Mouse (Mus musculus) liver, embryonic 11.5 days (tissue): ENCODE measurements at regions not wholly inside any gene's neighbourhood (a gene's known extent, or its start where the extent isn't known, plus 50 kb on each side); places are given as distances from the start of the nearest gene placed in this dataset.
A peak's percentile ranks its signal among the peaks of the same experiment; 100 is the strongest.

Experiments used
- ATAC-seq: fragments of 200-750 bp; cut with Nextera tagmentation; replicated peaks from 2 replicates; pipeline ENCODE4 v1.8.0; 2017; ENCODE audit warnings: moderate number of reproducible peaks, mild to moderate bottlenecking, moderate TSS enrichment, moderate library complexity; ENCODE audit not compliant: low FRiP score
- DNase-seq: peaks from one replicate; pipeline ENCODE4 v3.0.0-alpha.2; 2017; ENCODE audit warnings: low spot score
- H3K27ac ChIP-seq: fragments of 300-500 bp; sonication (generic); 2 replicates; pipeline ENCODE4 v1.5.1; 2014; ENCODE audit warnings: mild to moderate bottlenecking, low read depth, low read length, control low read depth
- H3K27me3 ChIP-seq: fragments of 300-500 bp; sonication (generic); replicated peaks from 2 replicates; pipeline ENCODE4 v1.6.1; 2014; ENCODE audit warnings: low read length, mixed read lengths; ENCODE audit not compliant: control insufficient read depth, insufficient read depth
- H3K36me3 ChIP-seq: fragments of 300-500 bp; sonication (generic); 2 replicates; pipeline ENCODE4 v1.6.1; 2014; ENCODE audit warnings: mild to moderate bottlenecking, low read length, moderate library complexity, mixed read lengths; ENCODE audit not compliant: control insufficient read depth, insufficient read depth
- H3K4me1 ChIP-seq: fragments of 300-500 bp; sonication (generic); replicated peaks from 2 replicates; pipeline ENCODE4 v1.6.1; 2014; ENCODE audit warnings: low read length, mixed read lengths; ENCODE audit not compliant: control insufficient read depth, insufficient read depth
- H3K4me2 ChIP-seq: fragments of 300-500 bp; sonication (generic); 2 replicates; pipeline ENCODE4 v1.6.1; 2014; ENCODE audit warnings: mild to moderate bottlenecking, control low read depth, moderate library complexity
- H3K4me3 ChIP-seq: fragments of 300-500 bp; sonication (generic); 2 replicates; pipeline ENCODE4 v1.5.1; 2014; ENCODE audit warnings: low read depth, low read length, control low read depth
- H3K9ac ChIP-seq: fragments of 300-500 bp; sonication (generic); 2 replicates; pipeline ENCODE4 v1.6.1; 2014; ENCODE audit warnings: low read depth, low read length, control low read depth
- H3K9me3 ChIP-seq: fragments of 300-500 bp; sonication (generic); 2 replicates; pipeline ENCODE4 v1.6.1; 2016; ENCODE audit warnings: low read length, inconsistent platforms, mixed read lengths; ENCODE audit not compliant: control insufficient read depth
- WGBS: fragments of 180-500 bp; shearing (Covaris S2); extraction: QIAGEN DNeasy Blood & Tissue Kit; methylation state at CpG from one replicate; pipeline ENCODE4 v1.1.7; 2014; 5-methylcytosine and 5-hydroxymethylcytosine counted together

DNA sequence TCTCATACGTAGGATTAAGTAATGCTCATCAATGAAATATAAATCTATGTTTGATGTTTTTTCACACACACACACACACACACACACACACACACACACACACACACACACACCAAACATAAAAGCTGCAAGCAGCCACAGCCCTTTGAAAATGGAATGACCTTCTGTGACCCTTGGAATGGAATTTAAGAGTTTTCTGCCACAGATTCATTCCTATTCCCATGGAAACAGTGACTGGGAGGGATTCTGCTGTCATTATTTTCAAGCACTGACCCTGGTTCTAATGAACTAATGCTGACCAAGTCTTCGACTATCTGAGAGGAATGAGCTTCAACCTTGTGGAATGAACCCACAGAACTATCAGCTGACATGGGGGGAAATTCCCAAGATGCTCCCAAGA is 156.7 kb upstream of the Cnr1 start:
- Histone ChIP-seq H3K4me2 (no peak overlapping the region), H3K27ac (no peak overlapping the region), H3K36me3 (no peaks in the 10 kb centered on the region), H3K9ac (no peak overlapping the region), H3K9me3 (no peaks in the 10 kb centered on the region), H3K4me3 (no peak overlapping the region), H3K27me3 (no peaks in the 10 kb centered on the region), H3K4me1 (no peaks in the 10 kb centered on the region)
- ATAC-seq (no peak), DNase-seq (no peak)
- 89% methylated on average over 2 of the region's 2 CpGs for WGBS

DNA sequence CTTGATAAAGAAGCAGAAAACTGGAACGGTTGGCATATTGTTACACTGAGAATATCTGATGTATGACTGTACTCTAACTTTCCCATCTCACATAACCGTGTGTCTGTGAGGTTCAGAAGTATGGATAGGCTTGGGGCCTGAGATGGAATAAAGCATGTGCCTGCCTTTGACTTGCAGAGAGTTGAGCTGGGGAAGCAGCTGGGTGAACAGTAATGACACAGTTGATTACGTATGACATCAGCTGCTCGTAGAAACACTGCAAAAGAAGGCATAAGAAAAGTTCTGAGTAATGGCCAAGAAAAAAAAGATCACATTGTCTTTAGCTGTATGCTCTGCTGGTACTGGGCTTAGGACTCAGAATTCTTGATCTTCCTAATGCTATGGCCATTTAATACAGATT is 138.4 kb upstream of the Cnr1 start:
- ATAC-seq (no peak), DNase-seq (no peak)
- Histone ChIP-seq H3K4me2 (no peak overlapping the region), H3K4me3 (no peak overlapping the region), H3K9me3 (no peaks in the 10 kb centered on the region), H3K36me3 (no peaks in the 10 kb centered on the region), H3K9ac (no peak overlapping the region), H3K27ac (no peak overlapping the region), H3K4me1 (no peaks in the 10 kb centered on the region), H3K27me3 (no peaks in the 10 kb centered on the region)
- 87% methylated on average over 4 of the region's 4 CpGs for WGBS

DNA sequence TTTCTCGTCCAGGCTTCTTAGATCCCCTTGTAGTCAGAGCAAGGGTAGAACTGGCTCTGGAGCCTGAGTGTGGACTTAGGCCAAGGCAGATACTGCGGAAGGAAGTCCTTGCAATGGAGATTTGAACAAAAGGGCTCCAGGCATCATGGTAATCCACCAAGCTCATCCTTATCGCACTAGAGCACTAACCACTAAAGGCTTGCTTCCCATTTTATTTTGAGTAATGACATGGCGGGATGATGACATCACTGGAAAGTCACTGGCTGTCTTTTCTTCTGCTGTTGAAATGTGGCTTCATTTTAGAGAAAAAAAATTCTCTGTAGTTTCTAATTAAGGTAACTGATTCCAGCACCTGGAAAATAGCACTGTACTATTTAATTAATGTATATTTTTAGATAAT is 137.4 kb upstream of the Cnr1 start:
- no peaks in the 10 kb centered on the region for H3K27me3 ChIP-seq

DNA sequence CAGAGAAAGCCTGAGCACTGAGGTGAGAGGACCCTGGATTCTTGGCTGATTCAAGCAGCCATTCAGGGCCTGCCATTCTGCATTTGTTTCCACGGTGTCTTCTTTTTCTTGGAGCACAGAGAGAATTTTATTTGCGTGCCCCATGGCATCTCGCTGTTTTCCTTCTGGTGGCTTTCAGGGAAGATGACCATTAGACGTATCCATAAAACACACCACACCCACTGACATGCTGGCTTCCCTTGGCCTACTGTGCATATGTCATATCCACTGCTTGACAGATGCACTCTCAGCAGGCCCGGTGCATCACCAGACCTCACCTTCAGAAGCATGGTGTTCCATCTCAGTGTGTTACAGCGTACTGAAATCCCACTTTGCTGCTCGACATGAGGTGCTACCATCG is 131.0 kb upstream of the Cnr1 start:
- Histone ChIP-seq H3K9ac (no peak overlapping the region), H3K4me3 (no peak overlapping the region), H3K4me2 (no peak overlapping the region), H3K27ac (no peak overlapping the region), H3K4me1 (no peaks in the 10 kb centered on the region), H3K36me3 (no peaks in the 10 kb centered on the region), H3K9me3 (no peaks in the 10 kb centered on the region), H3K27me3 (no peaks in the 10 kb centered on the region)
- ATAC-seq (no peak), DNase-seq (no peak)
- WGBS: 85% methylated on average over 8 of the region's 8 CpGs

More for the DNA sequence above, 137.4 kb upstream of the Cnr1 start:
- no peak for DNase-seq
- peak; percentile 41; the same call in 1 of the 2 replicates for ATAC-seq
- H3K9ac ChIP-seq: no peak overlapping the region
- H3K4me1 ChIP-seq: no peaks in the 10 kb centered on the region
- no peak overlapping the region for H3K4me2 ChIP-seq
- 50% methylated on average over 4 of the region's 4 CpGs for WGBS
- no peak overlapping the region for H3K27ac ChIP-seq
- H3K4me3 ChIP-seq: no peak overlapping the region
- H3K9me3 ChIP-seq: no peaks in the 10 kb centered on the region
- H3K36me3 ChIP-seq: no peaks in the 10 kb centered on the region

DNA sequence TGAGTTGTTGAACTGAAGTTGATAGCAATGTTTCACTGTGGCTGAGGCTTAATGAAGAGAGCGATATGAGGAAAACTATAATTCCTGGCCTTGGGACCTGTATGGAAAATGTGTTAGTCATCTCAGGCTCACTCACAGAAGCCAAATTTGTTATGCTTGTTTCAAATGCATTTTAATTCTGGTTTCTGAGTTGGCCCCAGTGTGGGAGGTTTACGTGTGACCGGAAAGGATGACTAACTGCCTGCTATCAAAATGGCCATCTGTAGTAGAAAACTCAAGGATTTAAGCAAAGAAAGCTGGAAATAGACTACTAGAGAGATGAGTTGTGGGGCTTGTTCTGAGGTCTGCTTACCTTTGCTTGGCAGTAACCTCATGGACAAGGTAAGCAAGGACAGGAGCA is 128.9 kb upstream of the Cnr1 start:
- Histone ChIP-seq H3K9ac (no peak overlapping the region), H3K36me3 (no peaks in the 10 kb centered on the region), H3K9me3 (no peaks in the 10 kb centered on the region), H3K4me2 (no peak overlapping the region), H3K27ac (no peak overlapping the region), H3K4me3 (no peak overlapping the region), H3K4me1 (no peaks in the 10 kb centered on the region), H3K27me3 (no peaks in the 10 kb centered on the region)
- no peak for ATAC-seq
- WGBS: 92% methylated on average over 3 of the region's 3 CpGs
- DNase-seq: no peak

DNA sequence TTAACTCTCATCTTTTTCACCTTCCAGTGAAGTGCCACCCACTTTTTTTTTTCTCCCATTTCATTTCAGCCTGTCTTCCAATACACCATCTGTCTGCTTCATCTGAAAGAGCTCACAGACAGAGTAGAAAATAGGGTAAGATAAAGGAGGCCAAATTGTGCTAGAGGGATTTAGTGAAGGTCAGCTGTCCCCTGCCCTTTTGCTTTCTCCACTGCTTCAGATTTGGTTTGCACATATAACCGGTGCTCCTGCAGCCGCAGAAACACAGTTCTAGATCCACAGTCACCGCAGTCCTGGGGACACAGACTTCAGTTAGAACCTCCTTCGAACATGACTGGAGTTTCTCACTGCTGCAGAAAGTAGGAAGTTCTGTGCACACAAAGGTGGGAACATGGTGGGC is 126.4 kb upstream of the Cnr1 start:
- no peaks in the 10 kb centered on the region for H3K27me3 ChIP-seq
- H3K9ac ChIP-seq: no peak overlapping the region
- DNase-seq: no peak
- ATAC-seq: no peak
- no peak overlapping the region for H3K4me2 ChIP-seq
- WGBS: 93% methylated on average over 4 of the region's 4 CpGs
- H3K9me3 ChIP-seq: no peaks in the 10 kb centered on the region
- no peak overlapping the region for H3K4me3 ChIP-seq
- no peaks in the 10 kb centered on the region for H3K4me1 ChIP-seq
- H3K27ac ChIP-seq: no peak overlapping the region
- no peaks in the 10 kb centered on the region for H3K36me3 ChIP-seq

DNA sequence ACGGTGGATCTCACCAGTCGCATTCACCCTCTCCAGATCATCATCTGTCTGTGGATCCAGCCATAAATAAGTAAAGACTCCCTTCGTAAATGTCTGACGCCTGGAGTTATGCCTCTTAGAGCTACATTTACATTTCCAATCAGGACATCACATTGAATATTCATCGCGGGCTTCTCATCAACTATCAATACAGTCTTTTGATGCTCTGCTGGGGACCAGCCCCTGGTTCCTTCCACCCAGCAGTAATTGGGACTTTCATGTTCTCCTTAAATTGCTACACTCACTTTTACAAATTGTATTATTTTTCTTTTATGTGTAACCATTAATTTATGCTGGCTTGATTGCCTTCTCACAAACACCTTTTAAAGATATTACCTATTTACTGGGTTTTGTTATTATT is 125.7 kb upstream of the Cnr1 start:
- Histone ChIP-seq H3K4me2 (no peak overlapping the region), H3K9ac (no peak overlapping the region)
- 83% methylated on average over 6 of the region's 6 CpGs for WGBS

DNA sequence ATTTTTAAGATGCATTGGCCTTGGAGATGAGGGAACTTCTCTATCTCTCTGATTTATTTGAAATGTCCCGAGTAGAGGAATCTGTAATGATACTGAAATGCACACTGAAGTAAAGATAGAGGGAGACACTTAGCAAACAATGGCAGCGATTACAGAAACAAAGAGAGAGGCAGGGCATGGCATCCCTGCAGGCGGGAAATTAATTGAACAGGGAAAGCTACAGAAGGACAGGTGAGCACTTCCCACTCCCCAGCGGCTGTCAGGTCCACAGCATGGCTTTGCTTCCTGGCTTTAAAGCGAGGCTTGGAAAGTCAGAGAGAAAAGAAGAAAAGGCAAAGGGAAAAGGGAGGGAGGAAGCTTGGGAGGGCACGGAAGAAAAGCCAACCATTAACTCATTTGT is 125.3 kb upstream of the Cnr1 start:
- Histone ChIP-seq H3K4me1 (no peaks in the 10 kb centered on the region), H3K27me3 (no peaks in the 10 kb centered on the region), H3K9me3 (no peaks in the 10 kb centered on the region), H3K4me2 (no peak overlapping the region), H3K9ac (no peak overlapping the region), H3K36me3 (no peaks in the 10 kb centered on the region), H3K27ac (no peak overlapping the region), H3K4me3 (no peak overlapping the region)
- no peak for DNase-seq
- no peak for ATAC-seq
- 49% methylated on average over 6 of the region's 6 CpGs for WGBS

More for the DNA sequence above, 125.7 kb upstream of the Cnr1 start:
- no peaks in the 10 kb centered on the region for H3K4me1 ChIP-seq
- no peak overlapping the region for H3K27ac ChIP-seq
- no peaks in the 10 kb centered on the region for H3K36me3 ChIP-seq
- DNase-seq (no peak), ATAC-seq (no peak)
- no peak overlapping the region for H3K4me3 ChIP-seq
- no peaks in the 10 kb centered on the region for H3K9me3 ChIP-seq
- no peaks in the 10 kb centered on the region for H3K27me3 ChIP-seq

DNA sequence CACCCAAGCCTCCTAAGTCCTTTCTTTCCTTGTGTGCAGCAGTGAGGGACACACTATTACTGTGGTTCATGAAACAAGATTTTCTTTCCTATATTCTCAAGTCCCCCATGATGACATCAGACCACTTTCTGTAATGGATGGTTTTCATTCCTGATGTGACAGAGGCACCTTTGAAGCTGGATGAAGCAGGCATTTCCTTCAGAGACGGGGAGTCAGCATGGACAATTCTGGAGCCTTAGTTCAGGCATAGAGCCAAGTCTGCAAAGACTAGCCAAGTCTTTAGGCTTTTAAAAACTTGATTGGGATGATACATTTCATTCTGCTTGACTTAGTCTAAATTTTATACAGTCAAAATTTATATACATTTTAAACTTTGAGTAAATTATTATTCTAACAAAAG is 124.6 kb upstream of the Cnr1 start:
- Histone ChIP-seq H3K9me3 (no peaks in the 10 kb centered on the region), H3K36me3 (no peaks in the 10 kb centered on the region), H3K27me3 (no peaks in the 10 kb centered on the region), H3K4me1 (no peaks in the 10 kb centered on the region), H3K9ac (no peak overlapping the region), H3K27ac (no peak overlapping the region), H3K4me3 (no peak overlapping the region), H3K4me2 (no peak overlapping the region)
- DNase-seq (no peak), ATAC-seq (no peak)
- 55% methylated on average over 1 of the region's 1 CpGs for WGBS
